Mouse (Mus musculus): Measurements from ENCODE around the gene Ttc38.
A peak's percentile ranks its signal among the peaks of the same experiment; 100 is the strongest.
"Not testable (repeated sequence)": the region's sequence is repeated elsewhere in the genome, so short reads cannot be mapped to it uniquely, and the experiment has no call there.

The Ttc38 gene

GRCm38 (mm10) chr15:85822011-85822359 lies 10.1 kb upstream of the Ttc38 start:
- no peak for DNase-seq (ENCODE audit: low spot score in 2 of 2)

GRCm38 (mm10) chr15:85826676-85827075 lies 5.4 kb upstream of the Ttc38 start:
- no peak for DNase-seq (ENCODE audit: low spot score in 2 of 2)

GRCm38 (mm10) chr15:85828071-85828470 lies 4.0 kb upstream of the Ttc38 start:
- no peak for DNase-seq (ENCODE audit: low spot score in 2 of 2)

GRCm38 (mm10) chr15:85829470-85829869 lies 2.6 kb upstream of the Ttc38 start:
- DNase-seq (ENCODE audit: low spot score in 2 of 2) = no peak

GRCm38 (mm10) chr15:85832599-85832998 lies 493 bp downstream of the Ttc38 start:
- no peak for DNase-seq (ENCODE audit: low spot score in 2 of 2)

- DNase-seq (ENCODE audit: low spot score in 2 of 2) = no peak
These were observed 3.2 kb downstream of the Ttc38 start for GRCm38 (mm10) chr15:85835335-85835734.

- DNase-seq (ENCODE audit: low spot score in 2 of 2) = peak in 1 of 2 experiments; percentile 42
These were observed 4.8 kb downstream of the Ttc38 start for GRCm38 (mm10) chr15:85836887-85837286.

GRCm38 (mm10) chr15:85840983-85841382 lies 8.9 kb downstream of the Ttc38 start:
- DNase-seq (ENCODE audit: low spot score in 2 of 2) = no peak

GRCm38 (mm10) chr15:85841796-85842360 lies 9.8 kb downstream of the Ttc38 start:
- DNase-seq (ENCODE audit: low spot score in 2 of 2) = no peak

- DNase-seq (ENCODE audit: low spot score in 2 of 2) = no peak
These were observed 13.0 kb downstream of the Ttc38 start for GRCm38 (mm10) chr15:85845071-85845470.

- no peak for DNase-seq (ENCODE audit: low spot score in 2 of 2)
These were observed 19.7 kb downstream of the Ttc38 start for GRCm38 (mm10) chr15:85851656-85852392.

GRCm38 (mm10) chr15:85858980-85859489 lies 26.9 kb downstream of the Ttc38 start:
- no peak for DNase-seq (ENCODE audit: low spot score in 2 of 2)

GRCm38 (mm10) chr15:85859490-85860031 lies 27.5 kb downstream of the Ttc38 start, which contains the start of gene Gtse1:
Gene Gtse1, plus strand, starts transcription at chr15:85859745.
- DNase-seq (ENCODE audit: low spot score in 2 of 2) = peak; percentile 89 to 92

- DNase-seq (ENCODE audit: low spot score in 2 of 2) = not testable (repeated sequence)
These were observed 33.8 kb downstream of the Ttc38 start for GRCm38 (mm10) chr15:85865913-85866312.

GRCm38 (mm10) chr15:85867696-85868095 lies 35.6 kb downstream of the Ttc38 start:
- DNase-seq (ENCODE audit: low spot score in 2 of 2) = peak; percentile 57 to 76

- no peak for DNase-seq (ENCODE audit: low spot score in 2 of 2)
These were observed 45.2 kb downstream of the Ttc38 start for GRCm38 (mm10) chr15:85877336-85877735.

GRCm38 (mm10) chr15:85878848-85879497 lies 46.9 kb downstream of the Ttc38 start, which contains the start of gene Trmu:
Gene Trmu, plus strand, starts transcription at chr15:85879312.
- peak; percentile 88 to 91 for DNase-seq (ENCODE audit: low spot score in 2 of 2)

- no peak for DNase-seq (ENCODE audit: low spot score in 2 of 2)
These were observed 47.4 kb downstream of the Ttc38 start for GRCm38 (mm10) chr15:85879498-85879895.

GRCm38 (mm10) chr15:85885606-85886005 lies 53.5 kb downstream of the Ttc38 start:
- DNase-seq (ENCODE audit: low spot score in 2 of 2) = no peak

GRCm38 (mm10) chr15:85889235-85889634 lies 57.1 kb downstream of the Ttc38 start:
- DNase-seq (ENCODE audit: low spot score in 2 of 2) = no peak

- no peak for DNase-seq (ENCODE audit: low spot score in 2 of 2)
These were observed 59.9 kb downstream of the Ttc38 start for GRCm38 (mm10) chr15:85891971-85892370.

- no peak for DNase-seq (ENCODE audit: low spot score in 2 of 2)
These were observed 60.5 kb downstream of the Ttc38 start for GRCm38 (mm10) chr15:85892498-85893118.

All from urinary bladder, postnatal 4 days (tissue).